Comparison of ENCODE assay signal across 8 mouse cellular contexts in the genomic region with DNA sequence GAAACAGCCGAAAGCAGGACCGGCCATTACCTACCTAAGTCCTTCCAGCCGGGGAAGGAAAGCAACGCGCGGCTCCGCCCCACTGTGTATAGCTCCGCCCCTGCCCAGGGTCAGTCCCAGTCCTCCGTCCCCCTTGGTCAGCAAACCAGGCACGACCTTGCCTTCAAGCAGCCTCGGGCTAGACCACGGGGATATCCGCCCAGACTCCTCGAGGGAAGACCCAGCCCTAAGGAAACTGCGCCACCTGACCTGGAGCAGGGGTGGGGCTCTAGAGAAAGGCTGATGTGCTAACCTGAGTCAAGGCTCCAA. TPM values are rescaled to one million over a fixed set of nuclear protein-coding genes. Genes with fewer than 3 reads are reported as not detected.
DNase-seq lines count a peak whose midpoint lies in the region; ATAC-seq lines count a peak whose summit lies in the region.

No protein-coding gene starts in this region.

- H3K27ac ChIP-seq in intestine, embryonic 15.5 days, result peak overlapping the region; percentile 59
- peak overlapping the region; percentile 66 for H3K27ac ChIP-seq in liver, embryonic 15.5 days (replicated peaks)
- no peak overlapping the region for H3K27ac ChIP-seq in neural tube, embryonic 12.5 days

- H3K9ac ChIP-seq in intestine, embryonic 15.5 days, result peak overlapping the region; percentile 64
- no peak overlapping the region; the same call in 1 of the 2 replicates for H3K9ac ChIP-seq in liver, embryonic 15.5 days
- H3K9ac ChIP-seq in neural tube, embryonic 12.5 days, result peak overlapping the region; percentile 82; the same call in 1 of the 2 replicates

- 0 out of 2 replicates have a peak, but pooled peaks have one; percentile 5 for ATAC-seq in granulocyte monocyte progenitor cell, adult 5-6 weeks (replicated peaks; ENCODE audit: poor library complexity, severe bottlenecking)
- peak; percentile 58 for ATAC-seq in intestine, embryonic 15.5 days
- ATAC-seq in liver, embryonic 15.5 days (ENCODE audit: insufficient read depth), result peak; percentile 33
- ATAC-seq in neural tube, embryonic 12.5 days (ENCODE audit: low FRiP score, low read depth), result peak; percentile 33; the same call in 1 of the 2 replicates

- DNase-seq in layer of hippocampus, adult 9-11 months, result peak; percentile 57
- DNase-seq in layer of hippocampus, postnatal 25 days (ENCODE audit: extremely low spot score in 1 of 2, low spot score in 1 of 2), result no peak
- peak; percentile 75 to 77 for DNase-seq in cerebellum, postnatal 10 days
- no peak for DNase-seq in thymus, postnatal 10 days (ENCODE audit: low spot score in 2 of 2)

- H3K27me3 ChIP-seq in intestine, embryonic 15.5 days (replicated peaks), result no peaks in the 10 kb centered on the region
- H3K27me3 ChIP-seq in liver, embryonic 15.5 days, result peaks cover 80% of the 10 kb centered on the region
- H3K27me3 ChIP-seq in neural tube, embryonic 12.5 days (replicated peaks), result 0 out of 2 replicates have a peak, but pooled peaks cover 6% of the 10 kb centered on the region

- peak overlapping the region; percentile 55 for H3K4me3 ChIP-seq in intestine, embryonic 15.5 days (replicated peaks)
- peak overlapping the region; percentile 53 for H3K4me3 ChIP-seq in liver, embryonic 15.5 days (replicated peaks)
- peak overlapping the region; percentile 49 for H3K4me3 ChIP-seq in neural tube, embryonic 12.5 days

- no peaks in the 10 kb centered on the region for H3K9me3 ChIP-seq in intestine, embryonic 15.5 days
- H3K9me3 ChIP-seq in liver, embryonic 15.5 days (replicated peaks), result no peaks in the 10 kb centered on the region
- H3K9me3 ChIP-seq in neural tube, embryonic 12.5 days, result no peaks in the 10 kb centered on the region

- H3K4me1 ChIP-seq in intestine, embryonic 15.5 days (replicated peaks), result peaks cover 90% of the 10 kb centered on the region
- H3K4me1 ChIP-seq in liver, embryonic 15.5 days (replicated peaks), result peaks cover 95% of the 10 kb centered on the region
- peaks cover 90% of the 10 kb centered on the region for H3K4me1 ChIP-seq in neural tube, embryonic 12.5 days

- 2% methylated on average over 15 of the region's 15 CpGs for WGBS in intestine, embryonic 15.5 days
- 7% methylated on average over 15 of the region's 15 CpGs for WGBS in liver, embryonic 15.5 days (ENCODE audit: insufficient replicate concordance)
- WGBS in neural tube, embryonic 12.5 days, result 0% methylated on average over 15 of the region's 15 CpGs

- no peaks in the 10 kb centered on the region for H3K36me3 ChIP-seq in intestine, embryonic 15.5 days
- H3K36me3 ChIP-seq in liver, embryonic 15.5 days (replicated peaks), result no peaks in the 10 kb centered on the region
- H3K36me3 ChIP-seq in neural tube, embryonic 12.5 days, result peaks cover 13% of the 10 kb centered on the region; the same call in 1 of the 2 replicates

- H3K4me2 ChIP-seq in intestine, embryonic 15.5 days (replicated peaks), result peak overlapping the region; percentile 98
- H3K4me2 ChIP-seq in liver, embryonic 15.5 days, result peak overlapping the region; percentile 71
- peak overlapping the region; percentile 99 for H3K4me2 ChIP-seq in neural tube, embryonic 12.5 days (replicated peaks)

RNA-seq across cellular contexts. Expression of a gene that starts 6.7 kb away (rescaled TPM):
- 10 to 100 TPM; 50.0 to 56.5 TPM for total RNA-seq in layer of hippocampus, postnatal 25 days (2021)
- 19.1 and 23.4 TPM in 2 replicates for total RNA-seq in granulocyte monocyte progenitor cell, adult 5-6 weeks (2014; fragmentation: Nextera tagmentation)
- 11.0 and 14.7 TPM in 2 replicates for total RNA-seq in granulocyte monocyte progenitor cell, adult 5-6 weeks (2017)
- polyA plus RNA-seq in intestine, embryonic 15.5 days (2015; fragmentation: Nextera tagmentation; extraction: Ambion mirVana), result 107 and 118 TPM in 2 replicates
- 22.3 and 30.1 TPM in 2 replicates for polyA plus RNA-seq in liver, embryonic 15.5 days (2015; fragmentation: Nextera tagmentation; extraction: Ambion mirVana)
- 123 and 126 TPM in 2 replicates for polyA plus RNA-seq in neural tube, embryonic 12.5 days (2016; fragmentation: Nextera tagmentation; extraction: Ambion mirVana)

RNA-seq across cellular contexts. Expression of a gene that starts 22.4 kb away (rescaled TPM):
- 10 to 100 TPM; 33.3 to 42.0 TPM for total RNA-seq in layer of hippocampus, postnatal 25 days (2021)
- 4.3 and 6.1 TPM in 2 replicates for total RNA-seq in granulocyte monocyte progenitor cell, adult 5-6 weeks (2014; fragmentation: Nextera tagmentation)
- 2.5 and 4.7 TPM in 2 replicates for total RNA-seq in granulocyte monocyte progenitor cell, adult 5-6 weeks (2017)
- polyA plus RNA-seq in intestine, embryonic 15.5 days (2015; fragmentation: Nextera tagmentation; extraction: Ambion mirVana), result 12.1 and 13.1 TPM in 2 replicates
- polyA plus RNA-seq in liver, embryonic 15.5 days (2015; fragmentation: Nextera tagmentation; extraction: Ambion mirVana), result 3.3 and 3.5 TPM in 2 replicates
- polyA plus RNA-seq in neural tube, embryonic 12.5 days (2016; fragmentation: Nextera tagmentation; extraction: Ambion mirVana), result 55.5 and 62.6 TPM in 2 replicates

RNA-seq across cellular contexts. Expression of a gene that starts 24.4 kb away (rescaled TPM):
- 10 to 100 TPM; 20.3 to 24.8 TPM for total RNA-seq in layer of hippocampus, postnatal 25 days (2021)
- total RNA-seq in granulocyte monocyte progenitor cell, adult 5-6 weeks (2014; fragmentation: Nextera tagmentation), result not detected in 2 replicates
- not detected in 2 replicates for total RNA-seq in granulocyte monocyte progenitor cell, adult 5-6 weeks (2017)
- polyA plus RNA-seq in intestine, embryonic 15.5 days (2015; fragmentation: Nextera tagmentation; extraction: Ambion mirVana), result 5.8 and 6.0 TPM in 2 replicates
- 0.44 and 0.68 TPM in 2 replicates for polyA plus RNA-seq in liver, embryonic 15.5 days (2015; fragmentation: Nextera tagmentation; extraction: Ambion mirVana)
- polyA plus RNA-seq in neural tube, embryonic 12.5 days (2016; fragmentation: Nextera tagmentation; extraction: Ambion mirVana), result 45.7 and 46.6 TPM in 2 replicates

RNA-seq across cellular contexts. Expression of a gene that starts 33.4 kb away (rescaled TPM):
- total RNA-seq in layer of hippocampus, postnatal 25 days (2021), result 1 to 10 TPM; 2.7 to 5.1 TPM
- total RNA-seq in granulocyte monocyte progenitor cell, adult 5-6 weeks (2014; fragmentation: Nextera tagmentation), result not detected in 2 replicates
- total RNA-seq in granulocyte monocyte progenitor cell, adult 5-6 weeks (2017), result 0.93 TPM in 1 of 2 replicates, not detected in the other
- polyA plus RNA-seq in intestine, embryonic 15.5 days (2015; fragmentation: Nextera tagmentation; extraction: Ambion mirVana), result 3.6 and 4.2 TPM in 2 replicates
- 1.4 and 1.5 TPM in 2 replicates for polyA plus RNA-seq in liver, embryonic 15.5 days (2015; fragmentation: Nextera tagmentation; extraction: Ambion mirVana)
- 11.7 and 13.4 TPM in 2 replicates for polyA plus RNA-seq in neural tube, embryonic 12.5 days (2016; fragmentation: Nextera tagmentation; extraction: Ambion mirVana)

RNA-seq across cellular contexts. Expression of a gene that starts 37.5 kb away (rescaled TPM):
- 100 to 1,000 TPM; 164 to 166 TPM for total RNA-seq in layer of hippocampus, postnatal 25 days (2021)
- total RNA-seq in granulocyte monocyte progenitor cell, adult 5-6 weeks (2014; fragmentation: Nextera tagmentation), result 9.2 and 10.5 TPM in 2 replicates
- total RNA-seq in granulocyte monocyte progenitor cell, adult 5-6 weeks (2017), result 5.8 and 6.4 TPM in 2 replicates
- 21.6 and 23.9 TPM in 2 replicates for polyA plus RNA-seq in intestine, embryonic 15.5 days (2015; fragmentation: Nextera tagmentation; extraction: Ambion mirVana)
- 14.9 and 16.3 TPM in 2 replicates for polyA plus RNA-seq in liver, embryonic 15.5 days (2015; fragmentation: Nextera tagmentation; extraction: Ambion mirVana)
- polyA plus RNA-seq in neural tube, embryonic 12.5 days (2016; fragmentation: Nextera tagmentation; extraction: Ambion mirVana), result 56.9 and 69.7 TPM in 2 replicates

Comparison
In these comparisons a context has a peak if more than half of its experiments do, and no peak if none do; other contexts are left out.
1. DNase-seq: peak in layer of hippocampus, adult 9-11 months (single experiment) and cerebellum, postnatal 10 days (2 of 2); none in layer of hippocampus, postnatal 25 days (0 of 2) and thymus, postnatal 10 days (0 of 2).
2. ATAC-seq: peak in every context shown above with its lines; median percentile 58 in intestine, embryonic 15.5 days; 33 in liver, embryonic 15.5 days; 33 in neural tube, embryonic 12.5 days; 5 in granulocyte monocyte progenitor cell, adult 5-6 weeks.
3. Peak in every context shown above with its lines, with median percentiles within 50 percentile points of each other: H3K4me2 ChIP-seq and H3K4me3 ChIP-seq.